Mouse (Mus musculus) midbrain, embryonic 12.5 days (tissue): ENCODE data around the gene Daam2. TPM values are rescaled to one million over a fixed set of nuclear protein-coding genes. Genes with fewer than 3 reads are reported as not detected.
"Not testable (repeated sequence)": the region's sequence is repeated elsewhere in the genome, so short reads cannot be mapped to it uniquely, and the experiment has no call there.

Source experiments
- ATAC-seq: fragments of 200-750 bp; cut with Nextera tagmentation; 2 replicates; pipeline ENCODE4 v1.8.0; 2017; ENCODE audit warnings: low read depth, moderate TSS enrichment, moderate library complexity; ENCODE audit not compliant: low FRiP score
- H3K27ac ChIP-seq: fragments of 300-500 bp; sonication (generic); replicated peaks from 2 replicates; pipeline ENCODE4 v1.5.1; 2016; ENCODE audit warnings: mild to moderate bottlenecking
- H3K27me3 ChIP-seq: fragments of 300-500 bp; sonication (generic); 2 replicates; pipeline ENCODE4 v1.6.1; 2016; ENCODE audit warnings: mild to moderate bottlenecking
- H3K36me3 ChIP-seq: fragments of 300-500 bp; sonication (generic); 2 replicates; pipeline ENCODE4 v1.6.1; 2016
- H3K4me1 ChIP-seq: fragments of 300-500 bp; sonication (generic); 2 replicates; pipeline ENCODE4 v1.6.1; 2016
- H3K4me2 ChIP-seq: fragments of 300-500 bp; sonication (generic); replicated peaks from 2 replicates; pipeline ENCODE4 v1.6.1; 2016; ENCODE audit warnings: mild to moderate bottlenecking, moderate library complexity
- H3K4me3 ChIP-seq: fragments of 300-500 bp; sonication (generic); 2 replicates; pipeline ENCODE4 v1.5.1; 2016; ENCODE audit warnings: mild to moderate bottlenecking
- H3K9ac ChIP-seq: fragments of 300-500 bp; sonication (generic); replicated peaks from 2 replicates; pipeline ENCODE4 v1.6.1; 2016; ENCODE audit warnings: mild to moderate bottlenecking, moderate library complexity
- H3K9me3 ChIP-seq: fragments of 300-500 bp; sonication (generic); 2 replicates; pipeline ENCODE4 v1.6.1; 2016; ENCODE audit warnings: mild to moderate bottlenecking
- WGBS: fragments of 180-500 bp; shearing (Covaris S2); methylation state at CpG from one replicate; pipeline ENCODE4 v1.1.7; 2016; 5-methylcytosine and 5-hydroxymethylcytosine counted together
- polyA plus RNA-seq: library from polyadenylated mRNA; unstranded; fragments of >200 nt; fragmentation: Nextera tagmentation; extraction: Ambion mirVana; gene quantifications from 2 replicates; pipeline ENCODE4 v1.2.1, GENCODE M21; 2016

Gene Daam2
- polyA plus RNA-seq, 1 experiment from 2014 or later, result 2.0 TPM

DNA sequence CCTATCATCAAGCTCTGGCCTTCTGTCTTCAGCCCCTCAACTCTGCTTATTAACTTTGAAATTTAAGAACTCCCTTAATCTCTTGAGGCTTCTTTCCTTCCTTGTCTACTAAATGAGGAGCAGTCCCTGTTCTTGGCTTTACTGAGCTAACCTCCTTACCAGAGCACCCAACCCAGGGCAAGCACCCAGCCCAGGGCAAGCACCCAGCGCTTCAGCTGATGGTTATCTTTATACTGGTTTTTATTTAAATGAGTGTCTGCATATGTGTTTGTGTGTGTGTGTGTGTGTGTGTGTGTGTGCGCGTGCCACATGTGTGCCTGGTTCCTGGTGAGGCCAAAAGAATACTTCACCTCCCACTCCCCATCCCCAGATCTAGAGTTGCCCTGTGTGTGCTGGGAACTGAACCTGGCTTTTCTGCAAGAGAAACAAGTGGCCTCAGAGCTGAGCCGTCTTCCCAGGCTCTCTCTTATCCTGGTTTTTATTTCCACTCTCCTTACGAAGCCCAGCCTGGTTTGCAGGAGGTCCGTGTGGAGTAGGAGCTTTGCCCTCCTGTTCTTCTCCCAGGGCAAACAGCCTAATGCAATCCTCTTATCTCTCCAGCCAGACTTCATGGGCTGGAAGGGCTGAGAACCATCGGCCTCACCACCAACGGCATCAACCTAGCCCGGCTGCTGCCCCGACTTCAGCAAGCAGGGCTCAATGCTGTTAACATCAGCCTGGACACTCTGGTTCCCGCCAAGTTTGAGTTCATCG lies 125.1 kb downstream of the Daam2 start:
- no peak for ATAC-seq
- no peak overlapping the region for H3K27ac ChIP-seq
- 86% methylated on average over 12 of the region's 12 CpGs for WGBS
- H3K36me3 ChIP-seq, result peaks cover 15% of the 10 kb centered on the region
- no peak overlapping the region for H3K4me2 ChIP-seq
- H3K4me3 ChIP-seq, result no peak overlapping the region
- no peaks in the 10 kb centered on the region for H3K27me3 ChIP-seq
- H3K9me3 ChIP-seq, result no peaks in the 10 kb centered on the region; the same call in 1 of the 2 replicates
- H3K4me1 ChIP-seq, result no peaks in the 10 kb centered on the region
- no peak overlapping the region for H3K9ac ChIP-seq

DNA sequence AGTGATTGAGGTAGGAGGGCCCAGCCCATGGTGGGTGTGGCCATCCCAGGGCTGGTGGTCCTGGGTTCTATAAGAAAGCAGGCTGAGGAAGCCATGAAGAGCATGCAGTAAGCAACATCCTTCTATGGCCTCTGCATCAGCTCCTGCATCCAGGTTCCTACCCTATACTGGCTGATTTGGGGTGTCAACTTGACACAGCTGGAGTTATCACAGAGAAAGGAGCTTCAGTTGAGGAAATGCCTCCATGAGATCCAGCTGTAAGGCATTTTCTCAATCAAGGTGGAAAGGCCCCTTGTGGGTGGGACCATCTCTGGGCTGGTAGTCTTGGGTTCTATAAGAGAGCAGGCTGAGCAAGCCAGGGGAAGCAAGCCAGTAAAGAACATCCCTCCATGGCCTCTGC lies 126.8 kb downstream of the Daam2 start:
- not testable (repeated sequence) for H3K27ac ChIP-seq, H3K4me3 ChIP-seq, H3K4me1 ChIP-seq, H3K4me2 ChIP-seq, H3K9me3 ChIP-seq, H3K27me3 ChIP-seq, H3K9ac ChIP-seq, ATAC-seq
- H3K36me3 ChIP-seq, result peaks cover 15% of the 10 kb centered on the region

DNA sequence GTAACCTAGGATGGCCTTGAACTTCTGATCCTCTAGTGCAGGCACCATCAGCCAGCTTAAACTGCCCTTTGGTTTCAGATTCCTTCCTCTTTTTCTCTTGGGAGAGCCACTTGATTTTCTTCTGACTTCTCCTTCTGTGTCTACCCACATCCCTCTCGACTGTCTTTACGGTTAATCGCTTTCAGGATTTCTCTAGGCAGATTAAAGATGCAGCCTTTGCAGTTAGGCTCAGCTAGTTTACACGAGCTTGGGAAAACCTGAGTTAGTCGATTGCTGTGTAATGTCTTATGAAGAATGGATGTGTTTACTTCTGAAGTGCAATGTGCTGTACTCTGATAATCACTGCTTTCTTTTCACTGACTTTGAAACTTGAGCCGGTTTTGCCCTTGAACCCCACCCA lies 127.5 kb downstream of the Daam2 start:
- no peak for ATAC-seq
- Histone ChIP-seq H3K27ac (no peak overlapping the region), H3K9ac (no peak overlapping the region), H3K4me2 (no peak overlapping the region), H3K36me3 (peaks cover 15% of the 10 kb centered on the region), H3K27me3 (no peaks in the 10 kb centered on the region), H3K4me3 (no peak overlapping the region), H3K4me1 (no peaks in the 10 kb centered on the region), H3K9me3 (no peaks in the 10 kb centered on the region; the same call in 1 of the 2 replicates)
- WGBS, result 90% methylated on average over 6 of the region's 6 CpGs

DNA sequence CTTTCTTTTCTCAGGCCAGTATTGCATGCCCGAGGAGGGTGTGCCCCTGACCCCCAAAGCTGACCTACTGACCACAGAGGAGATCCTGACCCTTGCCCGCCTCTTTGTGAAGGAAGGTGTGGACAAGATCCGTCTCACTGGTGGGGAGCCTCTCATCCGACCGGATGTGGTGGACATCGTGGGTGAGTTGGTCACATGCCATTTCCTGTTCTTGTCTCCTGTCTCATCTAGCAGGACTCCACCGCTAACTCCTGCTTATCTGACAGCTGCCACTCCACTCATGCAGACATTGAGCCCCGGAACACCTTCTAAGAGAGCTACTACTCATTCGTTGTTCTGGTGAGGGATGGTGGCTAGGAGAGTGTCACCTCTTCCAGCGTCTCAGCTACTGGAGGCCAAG lies 129.1 kb downstream of the Daam2 start:
- Histone ChIP-seq H3K4me2 (no peak overlapping the region), H3K9me3 (no peaks in the 10 kb centered on the region; the same call in 1 of the 2 replicates), H3K27ac (no peak overlapping the region), H3K4me3 (no peak overlapping the region), H3K36me3 (peaks cover 15% of the 10 kb centered on the region), H3K27me3 (no peaks in the 10 kb centered on the region), H3K9ac (no peak overlapping the region), H3K4me1 (peaks cover 3% of the 10 kb centered on the region; the same call in 1 of the 2 replicates)
- no peak for ATAC-seq
- 93% methylated on average over 10 of the region's 10 CpGs for WGBS

DNA sequence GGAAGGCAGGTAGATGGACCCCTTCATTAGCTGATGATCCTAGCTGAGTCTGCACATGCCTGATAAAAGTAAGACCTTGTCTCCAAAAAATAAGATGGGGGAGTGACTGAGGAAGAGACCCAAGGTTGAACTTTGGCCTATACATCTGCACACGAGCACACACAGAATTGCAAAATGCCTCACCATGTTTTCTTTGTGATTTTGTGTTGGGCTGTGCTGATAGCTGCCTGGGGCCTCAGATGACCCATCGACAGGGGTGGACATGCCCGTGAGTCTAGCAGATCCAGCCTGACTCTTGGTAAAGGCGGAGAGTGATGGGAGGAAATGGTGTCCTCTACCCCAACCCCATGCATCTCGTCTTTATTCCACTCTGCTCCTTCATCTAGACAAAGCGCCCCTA lies 129.9 kb downstream of the Daam2 start:
- WGBS, result 77% methylated on average over 6 of the region's 6 CpGs
- Histone ChIP-seq H3K36me3 (peaks cover 15% of the 10 kb centered on the region), H3K4me2 (no peak overlapping the region), H3K27me3 (no peaks in the 10 kb centered on the region), H3K4me1 (peaks cover 12% of the 10 kb centered on the region; the same call in 1 of the 2 replicates), H3K4me3 (no peak overlapping the region), H3K9ac (no peak overlapping the region), H3K9me3 (no peaks in the 10 kb centered on the region; the same call in 1 of the 2 replicates), H3K27ac (no peak overlapping the region)
- no peak for ATAC-seq

DNA sequence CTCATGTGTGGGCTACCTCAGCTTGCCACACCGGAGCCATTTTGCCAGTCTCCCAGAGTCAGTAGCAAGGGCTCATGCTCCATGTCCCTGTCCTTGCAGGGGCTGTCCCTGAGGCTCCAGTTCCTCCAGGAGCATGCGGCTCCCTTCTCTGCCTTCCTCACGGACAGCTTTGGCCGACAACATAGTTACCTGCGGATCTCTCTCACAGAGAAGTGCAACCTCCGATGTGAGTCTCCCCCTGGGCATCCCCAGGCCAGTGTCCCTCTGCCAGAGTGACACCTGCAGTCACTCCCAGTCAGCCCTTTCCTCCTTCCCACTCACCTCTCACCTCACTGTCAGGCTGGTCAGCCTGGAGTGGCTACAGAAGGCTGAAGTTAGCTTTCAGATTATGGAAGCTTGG lies 131.1 kb downstream of the Daam2 start:
- WGBS, result 92% methylated on average over 6 of the region's 6 CpGs
- Histone ChIP-seq H3K4me2 (no peak overlapping the region), H3K9me3 (no peaks in the 10 kb centered on the region; the same call in 1 of the 2 replicates), H3K4me3 (no peak overlapping the region), H3K4me1 (peaks cover 20% of the 10 kb centered on the region), H3K27me3 (no peaks in the 10 kb centered on the region), H3K9ac (no peak overlapping the region), H3K36me3 (peaks cover 15% of the 10 kb centered on the region), H3K27ac (no peak overlapping the region)
- ATAC-seq, result no peak

DNA sequence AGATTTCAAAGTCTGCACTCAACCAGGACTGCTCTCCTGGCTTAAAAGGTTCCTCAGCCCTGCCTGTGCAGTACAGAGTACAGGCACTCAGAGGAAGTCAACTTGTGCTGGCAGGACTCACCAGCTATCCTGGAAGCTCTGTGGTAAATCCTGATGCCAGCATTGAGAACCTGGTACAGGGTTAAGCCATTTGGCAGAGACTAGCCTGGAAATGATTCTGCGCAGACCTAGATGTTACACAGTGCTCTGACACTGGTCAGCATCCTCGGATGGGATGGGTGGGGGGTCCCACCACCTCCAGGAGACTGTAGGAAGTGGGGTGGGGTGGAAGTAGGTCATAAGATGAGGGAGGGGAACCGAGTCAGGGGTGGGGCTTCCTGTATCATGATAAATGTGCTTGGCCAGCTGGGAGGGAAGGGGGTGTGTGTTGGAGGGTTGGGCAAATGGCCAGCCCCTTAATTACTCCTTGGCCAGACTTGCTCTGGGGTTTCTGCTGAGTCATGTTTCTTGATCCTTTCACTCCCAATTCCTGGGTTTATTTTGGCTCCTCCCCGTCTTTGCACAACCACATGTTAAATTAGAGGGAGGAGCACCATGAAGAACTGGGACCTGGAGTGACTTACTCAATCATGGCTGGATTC lies 132.0 kb downstream of the Daam2 start:
- H3K27me3 ChIP-seq, result no peaks in the 10 kb centered on the region

DNA sequence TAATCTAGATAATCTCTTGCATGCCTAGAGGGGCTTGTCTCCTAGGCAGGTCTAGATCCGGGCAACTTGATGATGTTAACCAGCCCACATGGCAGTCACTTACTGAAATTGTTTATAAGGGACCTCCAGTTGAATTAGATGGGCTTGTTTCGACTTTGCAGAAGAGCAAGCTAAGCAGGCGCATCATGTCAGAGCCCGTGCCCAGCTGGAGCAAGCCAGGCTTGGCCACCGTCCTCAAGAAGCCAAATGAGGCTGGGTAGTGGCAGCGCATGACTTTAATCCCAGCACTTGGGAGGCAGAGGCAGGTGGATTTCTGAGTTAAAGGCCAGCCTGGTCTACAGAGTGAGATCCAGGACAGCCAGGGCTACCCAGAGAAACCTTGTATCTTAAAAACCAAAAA lies 133.0 kb downstream of the Daam2 start:
- no peak overlapping the region for H3K4me2 ChIP-seq
- H3K27me3 ChIP-seq, result no peaks in the 10 kb centered on the region
- peaks cover 20% of the 10 kb centered on the region for H3K4me1 ChIP-seq
- WGBS, result 92% methylated on average over 6 of the region's 6 CpGs
- no peak for ATAC-seq
- H3K4me3 ChIP-seq, result no peak overlapping the region
- H3K36me3 ChIP-seq, result peaks cover 15% of the 10 kb centered on the region
- H3K9ac ChIP-seq, result no peak overlapping the region
- H3K27ac ChIP-seq, result no peak overlapping the region
- H3K9me3 ChIP-seq, result no peaks in the 10 kb centered on the region; the same call in 1 of the 2 replicates

More for the DNA sequence above, 132.0 kb downstream of the Daam2 start:
- Histone ChIP-seq H3K4me3 (no peak overlapping the region), H3K9ac (no peak overlapping the region), H3K27ac (no peak overlapping the region), H3K4me2 (no peak overlapping the region), H3K36me3 (peaks cover 15% of the 10 kb centered on the region), H3K9me3 (no peaks in the 10 kb centered on the region; the same call in 1 of the 2 replicates), H3K4me1 (peaks cover 20% of the 10 kb centered on the region)
- 83% methylated on average over 4 of the region's 4 CpGs for WGBS
- no peak for ATAC-seq

DNA sequence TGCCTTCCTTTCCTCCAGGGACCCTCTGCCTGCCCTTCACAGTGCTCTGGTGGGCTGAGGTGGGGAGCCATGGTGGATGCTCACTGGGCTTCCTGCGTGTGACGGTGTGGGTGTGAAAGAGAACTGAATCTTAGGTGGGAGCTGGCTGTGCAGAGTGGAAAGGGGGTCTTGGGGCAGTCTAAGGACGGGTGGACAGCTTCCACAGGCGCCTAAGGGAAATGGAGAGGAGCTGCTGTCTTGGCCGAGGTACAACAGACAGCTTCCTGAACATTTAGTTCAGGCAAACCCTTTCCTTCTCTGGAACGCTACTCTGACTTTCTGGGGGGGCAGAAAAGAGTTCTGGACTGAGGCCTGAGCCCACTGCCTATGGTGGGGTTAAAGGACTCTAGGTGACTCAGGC lies 134.0 kb downstream of the Daam2 start:
- Histone ChIP-seq H3K4me2 (no peak overlapping the region), H3K4me3 (no peak overlapping the region), H3K27ac (no peak overlapping the region), H3K36me3 (peaks cover 6% of the 10 kb centered on the region), H3K27me3 (no peaks in the 10 kb centered on the region), H3K4me1 (peaks cover 20% of the 10 kb centered on the region), H3K9me3 (no peaks in the 10 kb centered on the region), H3K9ac (0 out of 2 replicates have a peak overlapping the region, but pooled peaks have one; percentile 11)
- ATAC-seq, result no peak
- whole genome bisulfite sequencing, result 85% methylated on average over 6 of the region's 6 CpGs

DNA sequence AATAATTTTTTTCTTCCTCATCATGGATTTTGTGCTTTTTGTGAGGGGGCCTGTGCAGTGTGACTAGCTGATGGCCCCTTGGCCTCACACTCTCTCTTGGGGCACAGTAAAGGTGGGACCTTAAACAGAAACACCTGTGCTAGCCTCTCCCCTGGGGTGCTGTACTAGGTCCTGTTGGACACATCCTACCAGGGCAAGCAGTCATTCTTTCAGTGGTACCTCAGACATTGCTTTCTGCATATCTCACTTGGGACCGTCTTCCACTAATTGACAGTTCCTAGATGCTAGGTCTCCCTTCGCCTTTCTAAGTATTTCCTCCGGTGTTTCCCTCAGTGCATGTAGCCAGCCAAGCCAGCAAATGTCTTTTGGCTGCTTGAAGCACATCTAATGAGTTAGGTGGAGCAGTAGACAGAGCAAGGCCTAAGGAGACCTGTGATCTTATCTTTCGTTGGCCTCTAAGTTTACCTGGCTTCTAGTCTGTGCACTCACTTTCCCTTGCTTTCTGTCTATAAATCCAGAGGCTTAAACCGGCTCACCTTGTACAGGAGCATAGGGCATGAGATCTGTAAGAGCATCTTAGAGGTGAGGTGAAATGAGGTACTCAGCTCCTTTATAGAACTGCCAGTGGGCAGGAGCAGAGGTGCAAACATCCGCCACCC lies 134.5 kb downstream of the Daam2 start:
- Histone ChIP-seq H3K4me2 (peak overlapping the region; percentile 90), H3K27ac (no peak overlapping the region), H3K36me3 (peaks cover under 1% of the 10 kb centered on the region; the same call in 1 of the 2 replicates), H3K27me3 (no peaks in the 10 kb centered on the region), H3K4me1 (peaks cover 20% of the 10 kb centered on the region), H3K4me3 (peak overlapping the region; percentile 76; the same call in 1 of the 2 replicates), H3K9ac (0 out of 2 replicates have a peak overlapping the region, but pooled peaks have one; percentile 11), H3K9me3 (no peaks in the 10 kb centered on the region)
- 97% methylated on average over 6 of the region's 6 CpGs for WGBS
- ATAC-seq, result no peak

DNA sequence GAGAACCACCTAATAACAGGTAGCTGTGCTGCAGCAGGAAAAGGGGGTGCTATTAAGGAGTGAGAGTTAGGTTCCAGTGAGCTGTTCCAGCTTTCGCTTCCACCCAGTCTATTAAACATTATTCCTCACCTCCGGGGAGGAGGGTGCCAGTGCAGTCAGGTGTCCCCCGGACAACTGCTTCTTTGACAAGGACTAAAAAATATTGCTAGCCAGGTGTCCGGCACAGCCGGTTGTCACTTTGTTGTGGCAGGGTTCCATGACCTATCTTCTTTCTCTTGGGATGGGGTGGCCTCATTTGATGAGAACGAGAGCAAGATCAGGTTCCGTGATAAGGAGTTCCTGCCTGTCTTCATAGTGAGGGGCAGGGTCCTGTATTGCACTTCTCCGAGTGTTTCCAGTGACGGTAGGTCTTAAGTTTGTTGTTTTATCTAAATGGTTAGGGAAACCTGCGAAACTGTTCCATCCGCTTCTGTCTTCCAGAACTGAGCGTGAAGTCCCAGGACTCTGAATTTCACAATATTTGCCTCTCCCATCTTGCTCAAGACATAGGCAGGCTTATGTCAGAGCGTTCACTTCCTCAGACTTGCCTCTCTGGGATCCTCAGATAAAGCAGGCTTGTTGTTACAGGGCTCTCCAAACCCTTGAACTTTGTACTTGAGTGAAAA lies 135.3 kb downstream of the Daam2 start:
- H3K36me3 ChIP-seq, result no peaks in the 10 kb centered on the region; the same call in 1 of the 2 replicates
- H3K9me3 ChIP-seq, result no peaks in the 10 kb centered on the region
- no peak for ATAC-seq
- WGBS, result 69% methylated on average over 13 of the region's 13 CpGs
- H3K27ac ChIP-seq, result no peak overlapping the region
- no peaks in the 10 kb centered on the region for H3K27me3 ChIP-seq
- peak overlapping the region; percentile 76 for H3K4me3 ChIP-seq
- H3K4me1 ChIP-seq, result peaks cover 20% of the 10 kb centered on the region
- peak overlapping the region; percentile 90 for H3K4me2 ChIP-seq
- H3K9ac ChIP-seq, result peak overlapping the region; percentile 89
